Mouse (Mus musculus) forebrain, embryonic 11.5 days (tissue): ENCODE data around the gene Card10. TPM values are rescaled to one million over a fixed set of nuclear protein-coding genes. Genes with fewer than 3 reads are reported as not detected.

Experiments
- ATAC-seq: fragments of 200-750 bp; cut with Nextera tagmentation; replicated peaks from 2 replicates; pipeline ENCODE4 v1.8.0; 2017; ENCODE audit warnings: moderate TSS enrichment; ENCODE audit not compliant: low FRiP score
- DNase-seq: peaks from one replicate; pipeline ENCODE4 v3.0.0-alpha.2; 2017; ENCODE audit warnings: low spot score
- H3K27ac ChIP-seq: fragments of 300-500 bp; sonication (generic); 2 replicates; pipeline ENCODE4 v1.5.1; 2014; ENCODE audit warnings: low read depth, low read length
- H3K27me3 ChIP-seq: fragments of 300-500 bp; sonication (generic); 2 replicates; pipeline ENCODE4 v1.6.1; 2014; ENCODE audit warnings: mild to moderate bottlenecking, low read length, mixed read lengths; ENCODE audit not compliant: control insufficient read depth, insufficient read depth
- H3K36me3 ChIP-seq: fragments of 300-500 bp; sonication (generic); 2 replicates; pipeline ENCODE4 v1.6.1; 2014; ENCODE audit warnings: mild to moderate bottlenecking, low read length, moderate library complexity, mixed read lengths; ENCODE audit not compliant: control insufficient read depth, insufficient read depth
- H3K4me1 ChIP-seq: fragments of 300-500 bp; sonication (generic); replicated peaks from 2 replicates; pipeline ENCODE4 v1.6.1; 2014; ENCODE audit warnings: low read length, mixed read lengths; ENCODE audit not compliant: control insufficient read depth, insufficient read depth
- H3K4me2 ChIP-seq: fragments of 300-500 bp; sonication (generic); 2 replicates; pipeline ENCODE4 v1.6.1; 2014; ENCODE audit warnings: low read depth, mild to moderate bottlenecking, low read length, moderate library complexity, mixed read lengths; ENCODE audit not compliant: severe bottlenecking
- H3K4me3 ChIP-seq: fragments of 300-500 bp; sonication (generic); 2 replicates; pipeline ENCODE4 v1.5.1; 2014; ENCODE audit warnings: low read depth, low read length
- H3K9ac ChIP-seq: fragments of 300-500 bp; sonication (generic); 2 replicates; pipeline ENCODE4 v1.6.1; 2014; ENCODE audit warnings: low read length
- H3K9me3 ChIP-seq: fragments of 300-500 bp; sonication (generic); 2 replicates; pipeline ENCODE4 v1.6.1; 2016; ENCODE audit warnings: low read length, mixed read lengths; ENCODE audit not compliant: control insufficient read depth
- WGBS: fragments of 180-500 bp; shearing (Covaris S2); extraction: QIAGEN DNeasy Blood & Tissue Kit; methylation state at CpG from one replicate; pipeline ENCODE4 v1.1.7; 2014; 5-methylcytosine and 5-hydroxymethylcytosine counted together
- polyA plus RNA-seq: library from polyadenylated mRNA; unstranded; fragments of >200 nt; fragmentation: Nextera tagmentation; extraction: Ambion mirVana; gene quantifications from 2 replicates; pipeline ENCODE4 v1.2.1, GENCODE M21; 2014

Gene Card10
- polyA plus RNA-seq, 1 experiment from 2014 or later, result 2.3 TPM

GRCm38 (mm10) chr15:78769064-78769463 is 33.8 kb downstream of the Card10 start:
- H3K27ac ChIP-seq, result no peak overlapping the region
- H3K4me1 ChIP-seq, result peaks cover 33% of the 10 kb centered on the region
- ATAC-seq (no peak), DNase-seq (no peak)
- H3K4me3 ChIP-seq, result no peak overlapping the region
- no peak overlapping the region for H3K9ac ChIP-seq
- H3K36me3 ChIP-seq, result peaks cover 10% of the 10 kb centered on the region; the same call in 1 of the 2 replicates
- 91% methylated on average over 4 of the region's 4 CpGs for WGBS
- peaks cover 5% of the 10 kb centered on the region; the same call in 1 of the 2 replicates for H3K9me3 ChIP-seq
- no peaks in the 10 kb centered on the region for H3K27me3 ChIP-seq
- H3K4me2 ChIP-seq, result no peak overlapping the region

DNA sequence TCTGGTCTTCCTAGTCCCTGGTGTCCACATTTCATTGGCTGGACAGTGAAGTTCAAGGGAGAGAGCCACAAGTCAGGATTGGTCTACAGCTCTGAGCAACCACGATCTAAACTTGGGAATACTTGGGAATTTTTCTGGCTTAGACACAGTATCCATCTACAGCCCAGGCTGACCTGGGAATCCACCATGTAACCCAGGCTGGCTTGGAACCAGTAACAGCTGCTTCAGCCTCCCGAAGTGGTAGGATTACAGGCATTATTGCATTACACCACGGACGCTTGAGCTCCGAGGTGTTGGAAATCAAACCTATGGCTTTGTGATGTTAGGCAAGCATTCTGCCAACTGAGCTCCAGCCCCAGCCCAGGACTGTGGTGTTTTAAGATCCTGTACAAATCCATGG is 39.1 kb downstream of the Card10 start:
- Histone ChIP-seq H3K4me2 (no peak overlapping the region), H3K9me3 (no peaks in the 10 kb centered on the region), H3K9ac (no peak overlapping the region), H3K27ac (peak overlapping the region; percentile 68), H3K4me1 (peaks cover 16% of the 10 kb centered on the region), H3K27me3 (no peaks in the 10 kb centered on the region), H3K36me3 (peaks cover 8% of the 10 kb centered on the region; the same call in 1 of the 2 replicates), H3K4me3 (no peak overlapping the region)
- 80% methylated on average over 5 of the region's 5 CpGs for WGBS
- DNase-seq, result no peak
- ATAC-seq, result peak; percentile 16; the same call in 1 of the 2 replicates

DNA sequence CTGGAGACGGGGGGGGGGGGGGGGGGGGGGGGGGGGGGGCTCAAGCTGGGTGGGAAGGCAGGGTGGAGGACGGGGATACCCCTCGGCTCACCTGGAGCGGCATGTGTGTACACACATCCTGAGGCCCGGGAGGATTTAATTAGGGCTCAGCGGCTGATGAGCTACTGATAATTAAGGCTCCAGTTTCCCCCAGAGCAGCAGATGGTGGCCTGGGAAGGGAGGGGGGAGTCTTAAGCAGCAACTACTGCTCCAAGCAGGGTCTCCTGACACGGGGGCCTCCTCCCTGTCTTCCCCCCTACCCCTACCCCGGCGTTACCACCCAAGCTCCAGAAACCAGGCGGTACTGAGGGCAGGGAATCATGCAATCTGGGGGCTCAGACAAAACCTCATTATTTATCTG is 39.6 kb downstream of the Card10 start:
- DNase-seq (peak; percentile 77), ATAC-seq (peak; percentile 72)

DNA sequence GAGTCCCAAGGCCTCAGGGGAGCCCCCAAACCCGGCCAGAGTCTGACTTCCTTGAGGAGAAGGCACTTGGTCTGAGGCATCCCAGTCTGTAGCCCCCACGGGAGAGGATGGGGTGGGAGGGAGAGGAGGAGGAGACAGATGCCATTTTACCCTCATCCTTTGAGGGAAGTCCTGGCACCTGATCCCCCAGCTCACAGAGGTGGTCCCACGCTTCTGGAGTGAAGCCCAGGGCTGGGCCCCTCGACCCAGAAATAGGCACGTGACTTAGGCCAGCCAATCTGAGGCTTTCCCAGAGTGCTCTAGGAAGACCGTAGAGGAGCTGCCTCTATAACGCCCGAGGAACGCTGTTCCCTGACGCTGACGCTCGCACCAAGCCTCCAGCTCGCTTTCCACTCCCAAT is 41.7 kb downstream of the Card10 start:
- WGBS, result 88% methylated on average over 13 of the region's 13 CpGs
- Histone ChIP-seq H3K9ac (no peak overlapping the region), H3K4me3 (no peak overlapping the region), H3K9me3 (no peaks in the 10 kb centered on the region), H3K4me2 (no peak overlapping the region), H3K4me1 (peaks cover 12% of the 10 kb centered on the region), H3K27me3 (no peaks in the 10 kb centered on the region), H3K27ac (no peak overlapping the region), H3K36me3 (no peaks in the 10 kb centered on the region; the same call in 1 of the 2 replicates)
- DNase-seq, result no peak
- no peak for ATAC-seq

More for the DNA sequence above, 39.6 kb downstream of the Card10 start:
- no peak overlapping the region for H3K9ac ChIP-seq
- H3K9me3 ChIP-seq, result no peaks in the 10 kb centered on the region
- H3K4me2 ChIP-seq, result no peak overlapping the region
- H3K4me1 ChIP-seq, result peaks cover 16% of the 10 kb centered on the region
- WGBS, result 31% methylated on average over 9 of the region's 10 CpGs
- H3K4me3 ChIP-seq, result no peak overlapping the region
- H3K27ac ChIP-seq, result peak overlapping the region; percentile 68
- no peaks in the 10 kb centered on the region for H3K27me3 ChIP-seq
- H3K36me3 ChIP-seq, result peaks cover 5% of the 10 kb centered on the region; the same call in 1 of the 2 replicates

GRCm38 (mm10) chr15:78758132-78758531 is 44.7 kb downstream of the Card10 start:
- WGBS, result 93% methylated on average over 6 of the region's 6 CpGs
- Histone ChIP-seq H3K9me3 (no peaks in the 10 kb centered on the region), H3K9ac (no peak overlapping the region), H3K4me1 (no peaks in the 10 kb centered on the region), H3K4me2 (no peak overlapping the region), H3K36me3 (no peaks in the 10 kb centered on the region; the same call in 1 of the 2 replicates), H3K27ac (no peak overlapping the region), H3K4me3 (no peak overlapping the region), H3K27me3 (no peaks in the 10 kb centered on the region)
- no peak for DNase-seq
- no peak for ATAC-seq

DNA sequence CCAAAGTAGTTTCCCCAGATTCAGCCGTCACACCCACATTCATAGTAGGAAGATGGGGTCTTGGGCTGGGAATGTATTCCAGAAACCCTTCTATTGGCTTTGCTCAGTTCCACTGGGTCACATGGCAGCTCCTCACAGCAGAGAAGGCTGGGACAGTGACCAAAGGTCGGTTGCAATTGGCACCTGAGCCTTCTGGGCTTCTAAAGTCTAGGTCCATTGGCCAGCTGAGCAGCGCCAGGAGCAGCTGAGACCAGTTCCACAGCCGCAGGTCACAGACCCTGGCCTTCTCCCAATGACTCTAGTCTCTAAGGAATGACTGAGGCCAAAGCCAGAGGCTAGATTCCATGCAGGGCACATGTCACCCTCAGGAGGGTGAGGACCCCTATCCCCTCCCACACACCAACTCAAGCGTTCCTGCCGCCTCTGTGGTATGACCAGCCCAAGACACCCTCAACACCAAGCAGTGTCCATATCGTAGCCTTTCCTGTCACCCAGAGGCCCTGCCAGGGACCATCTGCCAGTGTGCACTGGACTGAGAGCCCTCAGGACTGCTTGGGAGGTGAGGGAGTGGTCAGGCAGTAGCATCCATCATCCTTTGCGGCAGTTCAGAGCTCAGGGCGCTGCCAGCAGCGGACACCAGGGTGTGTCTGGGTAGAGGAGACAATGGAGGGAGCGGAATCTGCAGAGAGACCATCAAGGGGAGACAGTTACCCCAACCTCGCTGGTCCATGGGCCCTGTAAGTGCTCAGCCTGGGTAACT is 46.7 kb downstream of the Card10 start:
- DNase-seq (no peak), ATAC-seq (no peak)
- no peak overlapping the region for H3K4me2 ChIP-seq

GRCm38 (mm10) chr15:78755226-78755625 is 47.6 kb downstream of the Card10 start:
- H3K27ac ChIP-seq, result 0 out of 2 replicates have a peak overlapping the region, but pooled peaks have one; percentile 25
- H3K4me3 ChIP-seq, result no peak overlapping the region
- no peak overlapping the region for H3K4me2 ChIP-seq
- H3K9ac ChIP-seq, result no peak overlapping the region
- H3K36me3 ChIP-seq, result no peaks in the 10 kb centered on the region; the same call in 1 of the 2 replicates
- no peaks in the 10 kb centered on the region for H3K27me3 ChIP-seq
- DNase-seq (no peak), ATAC-seq (no peak; the same call in 1 of the 2 replicates)
- H3K9me3 ChIP-seq, result no peaks in the 10 kb centered on the region
- H3K4me1 ChIP-seq, result no peaks in the 10 kb centered on the region
- WGBS, result 91% methylated on average over 3 of the region's 3 CpGs

More for the DNA sequence above, 46.7 kb downstream of the Card10 start:
- 86% methylated on average over 12 of the region's 12 CpGs for whole genome bisulfite sequencing
- no peaks in the 10 kb centered on the region for H3K27me3 ChIP-seq
- H3K4me1 ChIP-seq, result no peaks in the 10 kb centered on the region
- H3K9ac ChIP-seq, result no peak overlapping the region
- H3K4me3 ChIP-seq, result no peak overlapping the region
- 0 out of 2 replicates have a peak overlapping the region, but pooled peaks have one; percentile 10 for H3K27ac ChIP-seq
- no peaks in the 10 kb centered on the region for H3K9me3 ChIP-seq
- H3K36me3 ChIP-seq, result no peaks in the 10 kb centered on the region; the same call in 1 of the 2 replicates

DNA sequence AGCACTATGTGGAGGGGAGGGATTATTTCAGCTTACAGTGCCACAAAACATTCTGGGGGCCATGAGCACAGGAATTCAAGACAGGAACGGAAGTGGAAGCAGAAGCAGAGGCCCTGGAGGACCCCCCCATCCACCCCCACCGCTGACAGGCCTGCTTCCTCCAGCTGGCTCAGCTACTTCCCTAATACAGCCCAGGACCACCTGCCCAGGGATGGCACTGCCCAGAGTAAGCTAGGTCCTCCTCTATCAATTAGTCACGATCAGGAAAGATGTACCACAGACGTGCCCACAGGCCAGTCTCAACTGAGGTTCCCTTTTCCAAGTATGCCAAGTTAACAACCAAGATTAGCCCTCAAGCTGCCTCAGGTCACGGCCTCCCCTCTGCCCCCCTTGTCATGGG is 48.7 kb downstream of the Card10 start:
- no peak overlapping the region for H3K4me2 ChIP-seq
- ATAC-seq (no peak), DNase-seq (no peak)
- no peak overlapping the region for H3K4me3 ChIP-seq
- H3K9me3 ChIP-seq, result no peaks in the 10 kb centered on the region
- 89% methylated on average over 5 of the region's 5 CpGs for WGBS
- H3K36me3 ChIP-seq, result no peaks in the 10 kb centered on the region; the same call in 1 of the 2 replicates
- no peaks in the 10 kb centered on the region for H3K27me3 ChIP-seq
- H3K27ac ChIP-seq, result no peak overlapping the region
- no peaks in the 10 kb centered on the region for H3K4me1 ChIP-seq
- H3K9ac ChIP-seq, result no peak overlapping the region
